Mouse (Mus musculus) forebrain, embryonic 11.5 days (tissue): ENCODE measurements around the gene Ppp2r2d. TPM values are rescaled to one million over a fixed set of nuclear protein-coding genes. Genes with fewer than 3 reads are reported as not detected.
A peak's percentile ranks its signal among the peaks of the same experiment; 100 is the strongest.

ENCODE experiments used
- ATAC-seq: fragments of 200-750 bp; cut with Nextera tagmentation; replicated peaks from 2 replicates; pipeline ENCODE4 v1.8.0; 2017; ENCODE audit warnings: moderate TSS enrichment; ENCODE audit not compliant: low FRiP score
- DNase-seq: peaks from one replicate; pipeline ENCODE4 v3.0.0-alpha.2; 2017; ENCODE audit warnings: low spot score
- H3K27ac ChIP-seq: fragments of 300-500 bp; sonication (generic); 2 replicates; pipeline ENCODE4 v1.5.1; 2014; ENCODE audit warnings: low read depth, low read length
- H3K27me3 ChIP-seq: fragments of 300-500 bp; sonication (generic); 2 replicates; pipeline ENCODE4 v1.6.1; 2014; ENCODE audit warnings: mild to moderate bottlenecking, low read length, mixed read lengths; ENCODE audit not compliant: control insufficient read depth, insufficient read depth
- H3K36me3 ChIP-seq: fragments of 300-500 bp; sonication (generic); 2 replicates; pipeline ENCODE4 v1.6.1; 2014; ENCODE audit warnings: mild to moderate bottlenecking, low read length, moderate library complexity, mixed read lengths; ENCODE audit not compliant: control insufficient read depth, insufficient read depth
- H3K4me1 ChIP-seq: fragments of 300-500 bp; sonication (generic); replicated peaks from 2 replicates; pipeline ENCODE4 v1.6.1; 2014; ENCODE audit warnings: low read length, mixed read lengths; ENCODE audit not compliant: control insufficient read depth, insufficient read depth
- H3K4me2 ChIP-seq: fragments of 300-500 bp; sonication (generic); 2 replicates; pipeline ENCODE4 v1.6.1; 2014; ENCODE audit warnings: low read depth, mild to moderate bottlenecking, low read length, moderate library complexity, mixed read lengths; ENCODE audit not compliant: severe bottlenecking
- H3K4me3 ChIP-seq: fragments of 300-500 bp; sonication (generic); 2 replicates; pipeline ENCODE4 v1.5.1; 2014; ENCODE audit warnings: low read depth, low read length
- H3K9ac ChIP-seq: fragments of 300-500 bp; sonication (generic); 2 replicates; pipeline ENCODE4 v1.6.1; 2014; ENCODE audit warnings: low read length
- H3K9me3 ChIP-seq: fragments of 300-500 bp; sonication (generic); 2 replicates; pipeline ENCODE4 v1.6.1; 2016; ENCODE audit warnings: low read length, mixed read lengths; ENCODE audit not compliant: control insufficient read depth
- WGBS: fragments of 180-500 bp; shearing (Covaris S2); extraction: QIAGEN DNeasy Blood & Tissue Kit; methylation state at CpG from one replicate; pipeline ENCODE4 v1.1.7; 2014; 5-methylcytosine and 5-hydroxymethylcytosine counted together
- polyA plus RNA-seq: library from polyadenylated mRNA; unstranded; fragments of >200 nt; fragmentation: Nextera tagmentation; extraction: Ambion mirVana; gene quantifications from 2 replicates; pipeline ENCODE4 v1.2.1, GENCODE M21; 2014

The Ppp2r2d gene
- polyA plus RNA-seq, 1 experiment from 2014 or later = 73.9 TPM

DNA sequence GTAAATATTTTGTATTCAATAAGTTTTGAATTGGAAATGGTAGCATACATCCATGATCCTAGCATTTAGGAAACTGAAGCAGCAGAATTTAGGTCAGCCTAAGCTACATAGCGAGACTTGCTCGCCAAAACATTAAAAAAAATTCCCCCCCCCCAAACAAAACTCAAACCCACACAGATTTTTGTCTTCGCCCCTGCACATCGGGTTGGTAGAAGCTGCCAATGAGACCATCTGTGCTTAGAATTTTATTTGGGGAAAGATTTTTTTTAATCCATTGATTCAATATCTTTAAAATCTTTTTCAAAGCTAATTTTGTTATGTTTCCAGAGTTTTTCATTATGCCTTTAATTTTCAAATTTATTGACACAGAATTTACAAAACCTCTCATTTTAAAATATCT lies 82.6 kb downstream of the Ppp2r2d start:
- WGBS = 93% methylated on average over 4 of the region's 4 CpGs
- no peak overlapping the region for H3K4me3 ChIP-seq
- ATAC-seq (no peak), DNase-seq (peak; percentile 6)
- no peaks in the 10 kb centered on the region for H3K27me3 ChIP-seq
- no peaks in the 10 kb centered on the region for H3K36me3 ChIP-seq
- no peak overlapping the region for H3K9ac ChIP-seq
- no peaks in the 10 kb centered on the region for H3K9me3 ChIP-seq
- H3K4me1 ChIP-seq = no peaks in the 10 kb centered on the region
- H3K27ac ChIP-seq = no peak overlapping the region
- no peak overlapping the region for H3K4me2 ChIP-seq

Other genes starting within 250 kb of the Ppp2r2d start
- 13.0 and 14.7 TPM in 2 replicates for gene Mapk1ip1, start 194 bp downstream of the Ppp2r2d start, polyA plus RNA-seq
- 85.4 and 96.4 TPM in 2 replicates for gene Bnip3, start 63.4 kb downstream of the Ppp2r2d start, polyA plus RNA-seq
- 0.55 and 0.83 TPM in 2 replicates for gene Jakmip3, start 94.7 kb downstream of the Ppp2r2d start, polyA plus RNA-seq
- 113 and 125 TPM in 2 replicates for gene Dpysl4, start 239.9 kb downstream of the Ppp2r2d start, polyA plus RNA-seq